Mouse (Mus musculus): ENCODE measurements around the gene Ranbp3. TPM values are rescaled to one million over a fixed set of nuclear protein-coding genes. Genes with fewer than 3 reads are reported as not detected.

Ranbp3 gene
- polyA plus RNA-seq, 1 experiment from 2014 or later: 132 TPM

DNA sequence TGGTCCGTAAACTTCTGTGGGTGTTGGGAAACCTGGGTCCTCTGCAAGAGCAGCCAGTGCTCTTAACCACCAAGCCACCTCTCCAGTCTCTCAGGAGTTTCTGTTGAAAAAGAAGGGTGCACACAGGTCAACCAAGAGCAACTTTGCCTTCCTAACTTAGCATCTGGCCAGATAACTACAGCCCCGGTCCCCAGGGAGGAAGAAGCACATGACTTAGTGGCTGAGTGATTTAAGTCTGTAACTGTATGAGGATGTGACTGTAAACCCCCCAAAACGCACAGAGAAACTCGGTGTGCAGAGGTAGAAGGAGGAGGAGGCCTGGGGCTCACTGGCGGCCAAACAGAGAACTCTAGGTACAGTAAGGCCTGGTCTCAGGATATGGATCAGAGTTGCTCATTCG, 39.1 kb upstream of the Ranbp3 start:
- Histone ChIP-seq H3K4me3 (ENCODE audit: low read depth, low read length) (no peak overlapping the region), H3K27me3 (ENCODE audit: control insufficient read depth, insufficient read depth, low read length) (no peaks in the 10 kb centered on the region), H3K27ac (ENCODE audit: low read depth, low read length) (no peak overlapping the region), H3K36me3 (ENCODE audit: control insufficient read depth, insufficient read depth, low read length) (no peaks in the 10 kb centered on the region), H3K9me3 (ENCODE audit: control insufficient read depth, low read length) (no peaks in the 10 kb centered on the region), H3K4me2 (ENCODE audit: low read depth, low read length, severe bottlenecking) (no peak overlapping the region), H3K9ac (ENCODE audit: low read length) (no peak overlapping the region), H3K4me1 (replicated peaks; ENCODE audit: control insufficient read depth, insufficient read depth, low read length) (no peaks in the 10 kb centered on the region)
- DNase-seq (ENCODE audit: low spot score) (no peak), ATAC-seq (replicated peaks; ENCODE audit: low FRiP score) (no peak)
- 85% methylated on average over 6 of the region's 6 CpGs for WGBS

DNA sequence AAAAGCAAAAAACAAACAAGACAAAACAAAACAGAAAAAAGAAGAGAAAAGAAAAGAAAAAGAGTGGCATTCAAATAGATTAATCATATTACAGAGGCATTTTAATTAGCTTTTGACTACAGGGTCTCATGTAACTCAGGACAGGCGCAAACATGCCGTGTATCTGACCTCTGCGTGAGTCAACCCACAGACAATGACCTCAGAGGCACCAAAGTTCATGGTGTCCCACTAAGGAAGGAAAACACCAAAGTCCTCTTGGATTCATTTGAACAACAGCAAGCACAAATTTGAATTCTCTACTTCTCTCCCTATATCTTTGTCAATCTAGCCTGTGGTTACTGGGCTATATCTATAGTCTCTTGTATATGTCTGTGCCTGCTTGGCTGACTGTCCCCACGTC, 29.9 kb upstream of the Ranbp3 start:
- 82% methylated on average over 4 of the region's 4 CpGs for WGBS
- Histone ChIP-seq H3K27me3 (ENCODE audit: control insufficient read depth, insufficient read depth, low read length) (no peaks in the 10 kb centered on the region), H3K4me2 (ENCODE audit: low read depth, low read length, severe bottlenecking) (no peak overlapping the region), H3K9me3 (ENCODE audit: control insufficient read depth, low read length) (no peaks in the 10 kb centered on the region), H3K36me3 (ENCODE audit: control insufficient read depth, insufficient read depth, low read length) (no peaks in the 10 kb centered on the region), H3K27ac (ENCODE audit: low read depth, low read length) (no peak overlapping the region), H3K4me3 (ENCODE audit: low read depth, low read length) (no peak overlapping the region), H3K9ac (ENCODE audit: low read length) (no peak overlapping the region), H3K4me1 (replicated peaks; ENCODE audit: control insufficient read depth, insufficient read depth, low read length) (no peaks in the 10 kb centered on the region)
- DNase-seq (ENCODE audit: low spot score) (no peak), ATAC-seq (replicated peaks; ENCODE audit: low FRiP score) (no peak)

DNA sequence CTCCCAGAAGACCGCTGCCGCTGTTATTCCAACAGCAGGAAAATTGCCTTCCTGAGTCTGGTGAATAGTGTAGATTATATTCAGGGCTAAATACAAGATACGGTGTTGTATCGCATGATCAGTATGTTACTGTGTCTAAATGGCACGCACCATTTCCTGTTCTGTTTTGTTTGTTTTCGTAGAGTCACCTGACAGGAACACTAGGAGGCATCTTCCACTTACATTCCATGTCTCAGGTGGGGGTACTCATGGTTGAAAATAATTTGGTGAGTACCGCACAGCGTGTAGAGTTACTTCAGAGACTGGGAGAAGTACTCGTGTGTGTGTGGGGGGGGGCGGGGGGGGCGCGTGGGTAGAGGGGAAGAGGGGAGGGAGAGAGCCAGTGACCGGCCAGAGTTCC, 25.5 kb upstream of the Ranbp3 start:
- no peak overlapping the region for H3K4me2 ChIP-seq (ENCODE audit: low read depth, low read length, severe bottlenecking)
- no peak for DNase-seq (ENCODE audit: low spot score)

DNA sequence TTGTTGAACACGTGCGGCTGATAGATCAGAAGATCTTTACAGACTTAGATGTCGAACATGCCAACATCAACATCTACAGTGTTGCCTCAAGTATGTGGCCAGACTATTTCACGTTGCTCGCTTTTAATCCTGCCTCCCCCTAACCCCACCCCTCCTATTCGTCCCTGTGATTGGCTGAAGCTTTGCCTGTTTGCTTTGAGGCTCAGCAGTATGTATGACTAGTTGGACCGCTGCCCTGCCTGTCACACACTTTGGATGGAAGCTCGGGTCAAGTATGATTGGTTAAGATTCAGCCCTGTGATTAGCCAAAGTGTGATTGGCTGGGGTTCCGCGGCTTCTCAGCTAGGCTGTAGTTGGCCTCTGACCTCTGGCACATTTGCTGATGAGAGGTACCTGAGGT, 21.3 kb upstream of the Ranbp3 start:
- DNase-seq (ENCODE audit: low spot score) (no peak), ATAC-seq (replicated peaks; ENCODE audit: low FRiP score) (no peak)
- Histone ChIP-seq H3K9me3 (ENCODE audit: control insufficient read depth, low read length) (no peaks in the 10 kb centered on the region), H3K4me1 (replicated peaks; ENCODE audit: control insufficient read depth, insufficient read depth, low read length) (no peaks in the 10 kb centered on the region), H3K9ac (ENCODE audit: low read length) (no peak overlapping the region), H3K36me3 (ENCODE audit: control insufficient read depth, insufficient read depth, low read length) (no peaks in the 10 kb centered on the region), H3K4me3 (ENCODE audit: low read depth, low read length) (no peak overlapping the region), H3K4me2 (ENCODE audit: low read depth, low read length, severe bottlenecking) (no peak overlapping the region), H3K27me3 (ENCODE audit: control insufficient read depth, insufficient read depth, low read length) (no peaks in the 10 kb centered on the region), H3K27ac (ENCODE audit: low read depth, low read length) (no peak overlapping the region)
- WGBS: 43% methylated on average over 10 of the region's 10 CpGs

More for the DNA sequence above, 25.5 kb upstream of the Ranbp3 start:
- Histone ChIP-seq H3K27me3 (ENCODE audit: control insufficient read depth, insufficient read depth, low read length) (no peaks in the 10 kb centered on the region), H3K4me1 (replicated peaks; ENCODE audit: control insufficient read depth, insufficient read depth, low read length) (no peaks in the 10 kb centered on the region), H3K9ac (ENCODE audit: low read length) (no peak overlapping the region), H3K9me3 (ENCODE audit: control insufficient read depth, low read length) (no peaks in the 10 kb centered on the region), H3K4me3 (ENCODE audit: low read depth, low read length) (no peak overlapping the region), H3K36me3 (ENCODE audit: control insufficient read depth, insufficient read depth, low read length) (no peaks in the 10 kb centered on the region), H3K27ac (ENCODE audit: low read depth, low read length) (no peak overlapping the region)
- ATAC-seq (replicated peaks; ENCODE audit: low FRiP score): no peak
- 82% methylated on average over 10 of the region's 13 CpGs for WGBS

DNA sequence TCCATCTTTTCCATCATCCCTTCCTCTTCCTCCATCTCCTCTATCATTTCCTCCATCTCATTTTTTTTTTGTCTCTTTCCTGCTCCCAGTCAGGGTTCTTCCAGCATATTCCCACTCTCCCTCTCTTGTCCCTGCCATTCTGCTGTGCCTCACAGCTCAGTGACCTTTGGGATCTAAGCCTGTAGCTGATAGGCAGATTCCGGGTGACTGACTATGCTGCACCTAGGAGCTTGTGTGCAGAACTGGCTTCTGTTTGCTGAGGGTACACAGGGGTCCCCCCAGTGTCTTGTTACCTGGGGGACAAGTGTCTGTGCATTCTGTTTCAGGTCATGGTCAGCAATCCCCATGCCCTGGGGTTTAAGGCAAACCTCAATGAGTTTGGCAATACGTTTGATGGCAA, 18.3 kb upstream of the Ranbp3 start:
- ATAC-seq (replicated peaks; ENCODE audit: low FRiP score) (no peak), DNase-seq (ENCODE audit: low spot score) (no peak)
- Histone ChIP-seq H3K4me2 (ENCODE audit: low read depth, low read length, severe bottlenecking) (no peak overlapping the region), H3K36me3 (ENCODE audit: control insufficient read depth, insufficient read depth, low read length) (no peaks in the 10 kb centered on the region), H3K27ac (ENCODE audit: low read depth, low read length) (no peak overlapping the region), H3K4me1 (replicated peaks; ENCODE audit: control insufficient read depth, insufficient read depth, low read length) (no peaks in the 10 kb centered on the region), H3K9ac (ENCODE audit: low read length) (no peak overlapping the region), H3K9me3 (ENCODE audit: control insufficient read depth, low read length) (no peaks in the 10 kb centered on the region), H3K27me3 (ENCODE audit: control insufficient read depth, insufficient read depth, low read length) (no peaks in the 10 kb centered on the region), H3K4me3 (ENCODE audit: low read depth, low read length) (no peak overlapping the region)
- WGBS: 84% methylated on average over 2 of the region's 2 CpGs

DNA sequence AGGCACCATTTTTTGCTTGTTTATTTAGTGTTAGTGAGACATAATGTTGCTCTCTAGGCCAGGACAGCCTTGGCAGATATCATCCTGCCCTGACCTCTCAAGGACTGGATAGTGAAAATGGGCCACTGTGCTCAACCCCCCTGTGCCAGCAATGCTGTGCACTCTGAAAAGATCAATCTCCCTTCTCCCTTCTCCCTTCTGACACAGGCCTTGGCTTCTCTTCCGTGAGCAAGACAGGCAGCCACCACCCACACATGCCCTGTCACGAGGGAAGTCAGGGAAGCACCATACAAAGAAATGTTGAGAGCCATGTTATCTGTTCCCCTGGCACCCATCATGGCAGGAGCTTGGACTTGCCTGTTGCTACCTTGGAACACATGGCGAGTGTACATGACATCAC, 17.8 kb upstream of the Ranbp3 start:
- no peak for DNase-seq (ENCODE audit: low spot score)
- no peaks in the 10 kb centered on the region for H3K36me3 ChIP-seq (ENCODE audit: control insufficient read depth, insufficient read depth, low read length)

DNA sequence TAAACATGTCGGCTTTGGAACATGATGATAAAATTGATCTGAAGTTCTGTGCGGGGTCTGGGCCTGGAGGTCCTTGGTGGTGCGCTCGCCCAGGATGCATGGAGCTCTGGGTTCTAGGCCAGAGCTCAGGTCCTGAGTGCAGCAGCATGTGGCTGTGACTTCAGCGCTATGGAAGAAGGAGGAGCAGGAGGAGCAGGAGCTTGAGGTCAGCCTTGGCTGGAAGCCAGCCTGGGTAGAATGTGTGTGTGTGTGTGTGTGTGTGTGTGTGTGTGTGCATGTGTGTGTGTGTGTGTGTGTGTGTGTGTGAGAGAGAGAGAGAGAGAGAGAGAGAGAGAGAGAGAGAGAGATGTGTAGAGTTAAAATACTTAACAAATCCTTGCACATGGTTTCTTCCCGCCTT, 16.9 kb upstream of the Ranbp3 start:
- Histone ChIP-seq H3K4me3 (ENCODE audit: low read depth, low read length) (no peak overlapping the region), H3K9me3 (ENCODE audit: control insufficient read depth, low read length) (no peaks in the 10 kb centered on the region), H3K36me3 (ENCODE audit: control insufficient read depth, insufficient read depth, low read length) (no peaks in the 10 kb centered on the region), H3K9ac (ENCODE audit: low read length) (no peak overlapping the region), H3K4me1 (replicated peaks; ENCODE audit: control insufficient read depth, insufficient read depth, low read length) (no peaks in the 10 kb centered on the region), H3K4me2 (ENCODE audit: low read depth, low read length, severe bottlenecking) (no peak overlapping the region), H3K27me3 (ENCODE audit: control insufficient read depth, insufficient read depth, low read length) (no peaks in the 10 kb centered on the region), H3K27ac (ENCODE audit: low read depth, low read length) (no peak overlapping the region)
- WGBS: 86% methylated on average over 6 of the region's 6 CpGs
- DNase-seq (ENCODE audit: low spot score) (no peak), ATAC-seq (replicated peaks; ENCODE audit: low FRiP score) (no peak)

More for the DNA sequence above, 17.8 kb upstream of the Ranbp3 start:
- no peaks in the 10 kb centered on the region for H3K9me3 ChIP-seq (ENCODE audit: control insufficient read depth, low read length)
- ATAC-seq (replicated peaks; ENCODE audit: low FRiP score): no peak
- H3K4me1 ChIP-seq (replicated peaks; ENCODE audit: control insufficient read depth, insufficient read depth, low read length): no peaks in the 10 kb centered on the region
- H3K27me3 ChIP-seq (ENCODE audit: control insufficient read depth, insufficient read depth, low read length): no peaks in the 10 kb centered on the region
- WGBS: 87% methylated on average over 3 of the region's 3 CpGs
- H3K27ac ChIP-seq (ENCODE audit: low read depth, low read length): no peak overlapping the region
- no peak overlapping the region for H3K4me3 ChIP-seq (ENCODE audit: low read depth, low read length)
- H3K9ac ChIP-seq (ENCODE audit: low read length): no peak overlapping the region
- H3K4me2 ChIP-seq (ENCODE audit: low read depth, low read length, severe bottlenecking): no peak overlapping the region

DNA sequence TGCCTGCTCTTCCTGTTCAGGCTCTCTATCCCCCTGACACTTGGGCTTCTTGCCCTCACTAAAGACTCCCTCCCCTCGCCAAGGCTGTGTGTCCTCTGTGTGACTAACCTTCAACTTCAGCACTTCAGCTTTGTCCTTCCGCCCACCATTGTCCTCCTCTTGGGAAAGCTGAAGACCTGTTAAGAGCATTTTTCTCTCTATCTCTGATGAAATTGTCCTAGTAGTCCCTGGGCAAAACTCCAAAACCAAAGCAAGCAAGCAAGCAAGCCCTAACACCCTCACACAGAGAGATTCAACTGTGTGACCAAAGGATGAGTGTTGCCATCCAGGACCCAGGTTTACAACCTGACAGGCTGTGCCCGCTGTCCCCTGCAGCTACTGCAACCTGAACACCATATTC, 9.4 kb upstream of the Ranbp3 start:
- Histone ChIP-seq H3K9me3 (ENCODE audit: control insufficient read depth, low read length) (no peaks in the 10 kb centered on the region), H3K4me1 (replicated peaks; ENCODE audit: control insufficient read depth, insufficient read depth, low read length) (peaks cover 10% of the 10 kb centered on the region; the same call in 1 of the 2 replicates), H3K4me2 (ENCODE audit: low read depth, low read length, severe bottlenecking) (peak overlapping the region; percentile 37), H3K27me3 (ENCODE audit: control insufficient read depth, insufficient read depth, low read length) (no peaks in the 10 kb centered on the region), H3K27ac (ENCODE audit: low read depth, low read length) (no peak overlapping the region), H3K4me3 (ENCODE audit: low read depth, low read length) (no peak overlapping the region), H3K9ac (ENCODE audit: low read length) (peak overlapping the region; percentile 37; the same call in 1 of the 2 replicates), H3K36me3 (ENCODE audit: control insufficient read depth, insufficient read depth, low read length) (no peaks in the 10 kb centered on the region)
- 57% methylated on average over 3 of the region's 3 CpGs for WGBS
- ATAC-seq (replicated peaks; ENCODE audit: low FRiP score): no peak
- no peak for DNase-seq (ENCODE audit: low spot score)

DNA sequence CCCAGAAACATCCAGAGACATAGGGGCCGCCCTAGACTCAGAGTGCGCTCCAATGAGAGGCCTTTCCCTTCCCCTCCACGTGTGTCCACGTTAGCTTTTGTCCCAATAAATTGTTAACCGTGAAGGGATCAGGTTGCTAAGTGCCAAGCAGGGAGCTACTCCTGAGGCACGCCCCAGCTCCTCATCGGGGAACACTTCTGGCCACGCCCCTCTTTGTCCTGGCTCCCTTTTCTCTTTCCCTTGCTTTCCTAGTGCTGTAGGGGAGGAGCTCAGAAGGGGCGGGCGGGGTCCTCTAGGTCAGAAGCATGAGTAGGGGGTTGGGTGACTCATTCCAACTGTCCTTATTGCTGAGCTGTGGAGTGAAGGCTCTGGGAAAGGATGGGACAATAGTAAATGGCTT, 8.8 kb upstream of the Ranbp3 start:
- Histone ChIP-seq H3K27ac (ENCODE audit: low read depth, low read length) (no peak overlapping the region), H3K9me3 (ENCODE audit: control insufficient read depth, low read length) (no peaks in the 10 kb centered on the region), H3K4me3 (ENCODE audit: low read depth, low read length) (no peak overlapping the region), H3K27me3 (ENCODE audit: control insufficient read depth, insufficient read depth, low read length) (no peaks in the 10 kb centered on the region), H3K9ac (ENCODE audit: low read length) (peak overlapping the region; percentile 37), H3K4me1 (replicated peaks; ENCODE audit: control insufficient read depth, insufficient read depth, low read length) (peaks cover 11% of the 10 kb centered on the region; the same call in 1 of the 2 replicates), H3K4me2 (ENCODE audit: low read depth, low read length, severe bottlenecking) (peak overlapping the region; percentile 37), H3K36me3 (ENCODE audit: control insufficient read depth, insufficient read depth, low read length) (no peaks in the 10 kb centered on the region)
- 3% methylated on average over 10 of the region's 10 CpGs for WGBS
- DNase-seq (ENCODE audit: low spot score): peak; percentile 65
- peak; percentile 40 for ATAC-seq (replicated peaks; ENCODE audit: low FRiP score)

Data from forebrain, embryonic 11.5 days (tissue).